Mouse (Mus musculus) bone marrow macrophage, adult 2 months (primary cell): ENCODE measurements at regions not wholly inside any gene's neighbourhood (a gene's known extent, or its start where the extent isn't known, plus 50 kb on each side); places are given as distances from the start of the nearest gene placed in this dataset.

Experiments used
- H3K27ac ChIP-seq: 2 replicates; pipeline ENCODE4 v1.5.1; 2012; ENCODE audit warnings: low read depth, low read length; ENCODE audit not compliant: insufficient read depth
- H3K4me1 ChIP-seq: 2 replicates; pipeline ENCODE4 v1.6.1; 2012; ENCODE audit warnings: low read length; ENCODE audit not compliant: control insufficient read depth, insufficient read depth
- H3K4me3 ChIP-seq: 2 replicates; pipeline ENCODE4 v1.5.1; 2012; ENCODE audit warnings: mild to moderate bottlenecking, low read length, moderate library complexity; ENCODE audit not compliant: insufficient read depth
- CTCF ChIP-seq: IDR thresholded peaks from 2 replicates; pipeline ENCODE4 v1.5.1; 2012; ENCODE audit warnings: low read depth, mild to moderate bottlenecking, low read length, moderate library complexity
- POLR2A ChIP-seq: IDR thresholded peaks from 2 replicates; pipeline ENCODE4 v1.6.1; 2012; ENCODE audit warnings: mild to moderate bottlenecking, low read depth, low read length, borderline replicate concordance

DNA sequence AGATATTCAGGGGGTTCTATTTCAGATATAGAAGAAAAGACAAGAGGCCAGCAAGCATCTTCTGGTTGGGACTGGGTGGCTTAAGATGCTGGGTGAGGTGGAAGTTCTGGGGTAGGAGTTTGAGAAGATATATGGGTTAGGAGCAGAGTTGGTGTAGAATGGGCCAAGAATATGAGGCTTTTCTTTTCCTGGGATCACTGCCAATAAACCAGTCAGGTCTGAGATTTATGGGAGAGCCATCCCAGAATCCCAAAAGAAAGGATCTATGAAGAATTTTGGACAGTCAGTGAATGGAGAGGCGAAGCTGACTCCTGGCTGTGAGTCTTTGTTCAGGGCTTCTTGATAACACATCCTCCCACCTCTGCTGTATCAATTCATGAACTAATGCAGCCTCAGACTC, 192.0 kb upstream of the Klf4 start:
- H3K4me1 ChIP-seq, result peaks cover 16% of the 10 kb centered on the region
- H3K27ac ChIP-seq, result no peak overlapping the region
- TF ChIP-seq CTCF (no peak), POLR2A (no peak)
- no peak overlapping the region for H3K4me3 ChIP-seq

DNA sequence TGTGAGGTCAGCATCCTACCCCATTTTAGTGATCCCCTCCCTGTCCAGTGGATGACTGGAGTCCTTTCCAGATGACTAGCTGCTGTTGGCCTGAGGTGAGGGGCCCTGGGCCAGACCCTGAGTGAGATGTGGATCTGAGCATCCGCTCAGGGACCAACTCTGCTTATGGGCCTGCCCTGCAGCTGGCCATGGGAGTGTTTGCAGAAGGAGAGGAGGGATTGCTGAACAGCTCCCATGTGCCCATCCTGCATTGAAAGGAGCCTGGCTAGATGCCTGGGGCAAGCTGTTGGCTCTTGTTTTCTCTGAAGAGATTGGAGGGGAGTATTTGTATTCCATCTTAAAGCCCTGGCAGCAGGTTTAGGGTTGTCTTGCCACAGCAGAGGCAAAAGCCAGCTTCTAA, 190.9 kb upstream of the Klf4 start:
- no peak for TF ChIP-seq CTCF
- TF ChIP-seq POLR2A, result no peak
- Histone ChIP-seq H3K27ac (no peak overlapping the region), H3K4me1 (peaks cover 18% of the 10 kb centered on the region), H3K4me3 (no peak overlapping the region)

DNA sequence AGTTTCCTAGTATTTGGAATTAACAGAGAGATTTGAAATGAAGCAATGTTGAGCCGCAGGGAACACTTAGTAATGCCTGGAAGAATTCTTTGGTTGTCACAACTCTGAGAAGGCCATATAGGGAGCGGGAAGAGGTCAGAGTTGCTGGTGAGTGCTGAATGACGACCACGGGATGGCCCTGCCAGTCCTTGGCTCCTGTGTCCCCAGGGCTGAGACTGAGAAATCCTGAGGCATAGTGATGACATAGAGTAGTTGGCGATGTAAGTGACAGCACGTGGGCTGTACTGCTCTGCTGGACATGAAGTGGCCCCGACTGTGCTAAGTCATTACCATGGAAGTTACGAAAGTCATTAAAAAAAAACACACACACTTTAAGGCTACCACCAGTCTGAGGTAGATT, 190.1 kb upstream of the Klf4 start:
- Histone ChIP-seq H3K4me3 (no peak overlapping the region), H3K4me1 (peaks cover 18% of the 10 kb centered on the region), H3K27ac (no peak overlapping the region)
- TF ChIP-seq CTCF (no peak), POLR2A (no peak)

DNA sequence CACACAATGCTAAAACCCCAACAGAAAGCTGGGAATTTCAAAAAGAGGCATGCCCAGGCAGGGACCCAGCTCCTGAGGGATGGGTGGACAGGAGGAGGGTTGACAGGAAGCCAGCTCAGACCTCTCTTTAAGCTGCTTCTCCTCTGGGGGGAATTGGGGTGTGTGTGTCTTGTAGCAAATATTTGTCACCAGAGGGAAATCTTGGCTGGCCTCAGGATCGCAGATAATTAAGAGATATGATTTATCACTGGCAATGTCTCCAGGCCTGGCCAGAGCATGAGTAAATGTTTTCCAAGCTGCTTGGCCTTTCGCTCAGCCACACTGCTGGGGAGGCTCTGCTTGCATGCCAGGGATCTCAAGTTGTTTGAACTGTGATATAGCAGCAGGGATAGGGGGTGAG, 189.6 kb upstream of the Klf4 start:
- Histone ChIP-seq H3K4me1 (peaks cover 18% of the 10 kb centered on the region), H3K4me3 (no peak overlapping the region), H3K27ac (no peak overlapping the region)
- no peak for TF ChIP-seq POLR2A
- TF ChIP-seq CTCF, result no peak

DNA sequence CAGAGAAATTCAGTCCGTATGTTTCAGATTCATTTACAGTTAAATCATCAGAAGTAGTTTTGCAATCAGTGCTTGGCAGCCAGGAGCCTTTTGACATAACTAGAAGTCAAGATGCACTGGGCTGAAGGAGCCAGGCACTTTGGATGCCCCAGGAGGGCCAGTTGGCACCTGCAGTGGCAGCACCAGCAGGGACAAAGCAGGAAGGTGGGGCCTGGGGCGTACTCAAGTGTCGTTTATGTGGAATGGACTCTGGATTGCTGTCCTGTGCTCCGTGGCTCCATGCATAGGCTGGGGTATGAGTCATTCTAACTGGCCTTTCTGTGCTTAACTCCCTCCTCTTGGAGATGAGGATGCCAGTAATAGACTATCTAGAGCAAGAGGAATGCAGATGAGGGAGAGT, 186.2 kb upstream of the Klf4 start:
- Histone ChIP-seq H3K4me3 (no peak overlapping the region), H3K4me1 (peaks cover 21% of the 10 kb centered on the region), H3K27ac (no peak overlapping the region)
- TF ChIP-seq CTCF, result no peak
- TF ChIP-seq POLR2A, result no peak

DNA sequence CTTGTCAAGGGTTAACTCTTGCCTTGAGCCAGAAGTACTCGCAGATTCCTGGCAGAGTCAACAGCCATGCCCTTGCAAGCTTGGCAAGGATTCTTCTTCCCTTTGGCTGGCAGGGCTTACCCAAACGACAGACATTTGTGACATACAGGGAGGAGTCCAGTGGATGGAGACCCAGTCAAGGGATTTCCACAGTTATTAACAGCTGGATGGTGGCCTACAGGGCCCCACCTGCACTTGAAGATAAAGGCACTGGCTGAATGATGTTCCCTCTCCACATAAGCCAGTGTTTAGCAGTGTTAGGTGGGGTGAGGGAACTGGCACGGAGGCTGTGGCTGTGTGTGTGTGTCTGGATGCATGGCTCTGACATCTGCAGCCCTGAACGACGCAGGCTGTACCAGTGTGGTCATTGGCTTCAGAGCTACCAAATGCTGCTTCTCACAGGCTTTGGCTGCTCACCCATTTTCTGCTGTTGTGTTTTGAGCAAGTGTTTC, 183.9 kb upstream of the Klf4 start:
- H3K27ac ChIP-seq, result no peak overlapping the region
- no peak for TF ChIP-seq CTCF
- no peak for TF ChIP-seq POLR2A
- no peak overlapping the region for H3K4me3 ChIP-seq
- peaks cover 5% of the 10 kb centered on the region for H3K4me1 ChIP-seq

DNA sequence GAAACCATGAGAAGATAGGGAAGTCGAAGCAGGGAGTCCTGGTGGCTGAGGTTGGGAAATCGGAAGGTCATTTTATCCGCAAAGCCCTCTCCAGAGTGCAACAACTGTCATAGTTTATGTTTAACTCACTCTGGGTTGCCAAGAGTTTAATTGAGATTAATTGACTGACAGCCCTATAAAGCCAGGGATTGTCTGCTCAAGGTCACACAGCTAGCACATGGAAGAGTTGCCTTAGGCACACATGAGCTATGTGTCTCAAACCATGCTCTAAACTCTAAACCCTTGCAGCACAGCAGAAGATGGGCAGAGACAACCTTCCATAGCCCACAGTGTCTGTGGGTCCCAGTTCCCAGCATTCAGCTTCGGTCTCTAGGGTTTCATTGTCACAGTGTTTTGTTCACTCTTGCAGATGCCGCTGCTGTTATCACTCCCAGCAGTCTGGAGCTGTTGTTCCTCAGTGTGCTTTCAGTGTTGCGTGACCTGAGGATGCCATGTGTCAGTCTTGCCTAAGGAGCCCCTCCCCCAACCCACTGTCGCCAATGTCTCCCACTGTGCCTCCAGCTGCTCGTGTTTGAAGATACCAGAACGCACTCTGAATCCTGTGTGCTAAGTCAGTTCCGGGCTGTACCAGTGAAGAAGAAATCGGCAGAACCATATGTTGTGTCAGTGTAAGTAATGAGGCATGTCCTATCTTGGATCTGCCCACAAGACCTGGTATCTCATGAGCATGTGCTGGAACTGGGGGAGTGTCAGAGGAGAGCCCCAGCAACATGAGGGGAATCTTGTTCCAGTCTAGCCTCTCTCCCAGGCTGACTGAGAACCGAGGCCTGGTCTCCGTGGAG, 179.5 kb upstream of the Klf4 start:
- Histone ChIP-seq H3K4me1 (peaks cover 3% of the 10 kb centered on the region; the same call in 1 of the 2 replicates), H3K4me3 (no peak overlapping the region), H3K27ac (no peak overlapping the region)
- TF ChIP-seq POLR2A (no peak), CTCF (no peak)

DNA sequence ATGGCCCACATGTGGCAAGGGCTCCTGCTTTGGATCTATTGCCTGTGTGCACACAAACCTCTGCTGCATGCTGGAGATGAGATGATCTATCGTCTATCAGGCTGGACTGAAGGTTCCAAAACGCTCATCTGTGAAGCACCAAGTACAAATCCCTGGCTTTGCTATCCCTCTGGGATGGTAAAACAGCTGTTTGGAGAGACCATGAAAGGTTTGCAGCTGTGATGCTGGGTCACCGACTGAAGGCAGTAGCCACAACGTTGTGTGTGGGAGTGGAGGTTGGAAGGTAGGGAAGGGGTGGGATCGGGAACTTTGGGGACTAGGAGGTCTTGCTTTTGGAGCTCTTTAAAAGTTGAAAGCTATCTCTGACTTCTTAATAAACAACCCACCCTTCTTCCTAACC, 178.2 kb upstream of the Klf4 start:
- Histone ChIP-seq H3K4me3 (no peak overlapping the region), H3K27ac (no peak overlapping the region), H3K4me1 (no peaks in the 10 kb centered on the region)
- TF ChIP-seq POLR2A, result no peak
- no peak for TF ChIP-seq CTCF

DNA sequence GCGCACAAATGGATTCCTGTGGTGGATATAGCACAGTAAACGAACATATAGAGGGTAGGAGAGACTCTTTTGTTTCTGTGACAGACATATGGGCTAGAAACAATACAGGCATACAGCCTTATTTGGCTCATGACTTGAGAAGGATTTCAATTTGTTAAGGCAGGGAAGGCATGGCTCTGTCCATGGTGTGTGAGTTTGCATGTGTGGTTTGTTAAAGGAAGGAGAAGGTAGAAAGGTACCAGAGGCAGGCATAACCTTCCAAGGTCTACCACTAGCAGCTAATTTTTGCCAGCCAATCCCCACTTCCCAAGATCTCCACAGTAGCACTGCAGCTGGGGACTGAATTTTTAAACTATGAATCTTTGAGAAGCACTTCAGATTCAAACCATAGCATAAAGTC, 176.5 kb upstream of the Klf4 start:
- Histone ChIP-seq H3K4me3 (no peak overlapping the region), H3K27ac (no peak overlapping the region), H3K4me1 (no peaks in the 10 kb centered on the region)
- no peak for TF ChIP-seq POLR2A
- TF ChIP-seq CTCF, result no peak

DNA sequence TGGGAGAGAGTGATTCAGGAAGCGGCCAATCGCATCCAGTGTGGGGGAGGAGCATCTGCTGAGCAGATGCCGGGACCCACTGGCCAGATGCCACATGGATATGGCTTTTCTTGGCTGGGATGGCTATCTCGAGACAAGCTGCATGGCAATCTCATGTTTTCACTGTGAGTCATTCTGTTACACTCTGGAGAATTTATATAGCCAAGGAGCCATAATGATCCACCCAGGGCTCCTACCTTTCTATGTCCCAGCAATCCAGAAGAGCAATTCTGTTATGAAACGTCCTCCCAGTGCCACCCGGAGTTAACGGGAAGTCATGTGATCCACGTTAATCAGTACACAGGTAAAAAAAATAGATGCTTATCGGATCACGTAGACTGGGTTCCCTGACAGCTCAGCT, 175.7 kb upstream of the Klf4 start:
- H3K4me3 ChIP-seq, result no peak overlapping the region
- H3K4me1 ChIP-seq, result no peaks in the 10 kb centered on the region
- TF ChIP-seq POLR2A (no peak), CTCF (no peak)
- H3K27ac ChIP-seq, result no peak overlapping the region

DNA sequence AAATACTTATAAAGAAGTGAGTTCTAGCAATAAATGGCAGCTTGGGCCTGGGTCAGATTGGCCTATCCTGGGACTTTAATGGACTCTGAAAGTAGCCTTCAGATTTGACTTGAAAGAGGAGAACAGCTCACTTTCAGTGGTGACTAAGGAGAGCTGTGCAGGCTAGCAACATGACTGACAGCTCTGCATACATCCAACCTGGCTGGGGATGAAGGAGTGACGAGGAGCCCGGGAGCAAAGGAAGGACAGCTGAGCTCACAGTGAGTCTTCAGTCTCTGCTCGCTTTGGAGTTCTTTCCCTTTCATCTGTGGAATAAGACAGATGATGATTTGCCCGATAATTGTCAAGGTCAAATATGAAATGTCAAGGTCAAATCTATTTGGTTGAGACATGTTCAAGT, 172.7 kb upstream of the Klf4 start:
- H3K4me3 ChIP-seq, result no peak overlapping the region
- no peak for TF ChIP-seq POLR2A
- TF ChIP-seq CTCF, result no peak
- no peaks in the 10 kb centered on the region for H3K4me1 ChIP-seq
- H3K27ac ChIP-seq, result no peak overlapping the region
